Mouse (Mus musculus) cortical plate, adult 2 months (tissue): ENCODE data around the gene Ptprn. TPM values are rescaled to one million over a fixed set of nuclear protein-coding genes. Genes with fewer than 3 reads are reported as not detected.
A peak's percentile ranks its signal among the peaks of the same experiment; 100 is the strongest.

ENCODE experiments used
- H3K27ac ChIP-seq: fragments of 200-500 bp; 2 replicates; pipeline ENCODE4 v1.5.1; 2012; ENCODE audit warnings: low read length, control low read depth, inconsistent platforms; ENCODE audit not compliant: insufficient read depth
- H3K4me1 ChIP-seq: fragments of 200-500 bp; 2 replicates; pipeline ENCODE4 v1.6.1; 2011; ENCODE audit warnings: low read length; ENCODE audit not compliant: control insufficient read depth, insufficient read depth
- H3K4me3 ChIP-seq: fragments of 200-500 bp; 2 replicates; pipeline ENCODE4 v1.5.1; 2011; ENCODE audit warnings: mild to moderate bottlenecking, low read length, control low read depth; ENCODE audit not compliant: insufficient read depth
- CTCF ChIP-seq: fragments of 200-500 bp; IDR thresholded peaks from 2 replicates; pipeline ENCODE4 v1.5.1; 2011; ENCODE audit warnings: mild to moderate bottlenecking, control low read depth, low read length; ENCODE audit not compliant: insufficient read depth; ENCODE audit errors: extremely low read depth
- POLR2A ChIP-seq: fragments of 200-500 bp; IDR thresholded peaks from 2 replicates; pipeline ENCODE4 v1.6.1; 2011; ENCODE audit warnings: mild to moderate bottlenecking, low read length, control low read depth; ENCODE audit not compliant: insufficient read depth; ENCODE audit errors: extremely low read depth
- polyA plus RNA-seq: library from polyadenylated mRNA; depleted of rRNA; stranded (reverse); fragments of >200 nt; gene quantifications from 2 replicates; pipeline ENCODE4 v1.2.3, GENCODE M21; 2012; rRNA removed

The Ptprn gene
- 405 TPM in 2 replicates for polyA plus RNA-seq

GRCm38 (mm10) chr1:75264091-75264880 lies at the start of gene Ptprn:
Gene Ptprn, minus strand, starts transcription at chr1:75264502.
- TF ChIP-seq POLR2A, result no peak; the same call in 1 of the 2 replicates
- TF ChIP-seq CTCF, result no peak
- Histone ChIP-seq H3K4me3 (peak within 1 kb of the TSS; percentile 89), H3K4me1 (peaks cover 4% of the 10 kb centered on the region; the same call in 1 of the 2 replicates), H3K27ac (peak within 1 kb of the TSS; percentile 65)

- H3K27ac ChIP-seq, result no peak overlapping the region
- H3K4me1 ChIP-seq, result no peaks in the 10 kb centered on the region
- no peak overlapping the region for H3K4me3 ChIP-seq
- TF ChIP-seq POLR2A (no peak), CTCF (no peak)
Observed at GRCm38 (mm10) chr1:75311694-75312093, 47.4 kb upstream of the Ptprn start.

GRCm38 (mm10) chr1:75304662-75305061 lies 40.4 kb upstream of the Ptprn start:
- TF ChIP-seq CTCF (no peak), POLR2A (no peak)

GRCm38 (mm10) chr1:75294294-75294693 lies 30.0 kb upstream of the Ptprn start:
- Histone ChIP-seq H3K27ac (no peak overlapping the region), H3K4me1 (peaks cover 3% of the 10 kb centered on the region), H3K4me3 (no peak overlapping the region)
- no peak for TF ChIP-seq POLR2A
- no peak for TF ChIP-seq CTCF

More at GRCm38 (mm10) chr1:75304662-75305061, 40.4 kb upstream of the Ptprn start:
- no peak overlapping the region for H3K27ac ChIP-seq
- no peaks in the 10 kb centered on the region for H3K4me1 ChIP-seq
- no peak overlapping the region for H3K4me3 ChIP-seq

- H3K27ac ChIP-seq, result no peak overlapping the region
- no peak for TF ChIP-seq CTCF
- no peak for TF ChIP-seq POLR2A
- no peak overlapping the region for H3K4me3 ChIP-seq
- H3K4me1 ChIP-seq, result peaks cover 5% of the 10 kb centered on the region
Observed at GRCm38 (mm10) chr1:75293331-75293701, 29.0 kb upstream of the Ptprn start.

- no peak overlapping the region for H3K4me3 ChIP-seq
- no peak overlapping the region for H3K27ac ChIP-seq
- TF ChIP-seq CTCF (no peak), POLR2A (no peak)
- H3K4me1 ChIP-seq, result peaks cover 8% of the 10 kb centered on the region
Observed at GRCm38 (mm10) chr1:75292476-75293330, 28.4 kb upstream of the Ptprn start.

GRCm38 (mm10) chr1:75291321-75291720 lies 27.0 kb upstream of the Ptprn start:
- no peak for TF ChIP-seq CTCF
- no peak for TF ChIP-seq POLR2A
- no peak overlapping the region for H3K27ac ChIP-seq
- H3K4me3 ChIP-seq, result no peak overlapping the region
- H3K4me1 ChIP-seq, result peaks cover 8% of the 10 kb centered on the region

GRCm38 (mm10) chr1:75290582-75290981 lies 26.3 kb upstream of the Ptprn start:
- TF ChIP-seq CTCF (peak; percentile 33; the same call in 1 of the 2 replicates), POLR2A (no peak)

GRCm38 (mm10) chr1:75289888-75290431 lies 25.7 kb upstream of the Ptprn start:
- peak overlapping the region; percentile 76 for H3K27ac ChIP-seq
- no peak overlapping the region for H3K4me3 ChIP-seq
- peaks cover 6% of the 10 kb centered on the region for H3K4me1 ChIP-seq
- no peak for TF ChIP-seq POLR2A
- TF ChIP-seq CTCF, result no peak

More at GRCm38 (mm10) chr1:75290582-75290981, 26.3 kb upstream of the Ptprn start:
- H3K4me1 ChIP-seq, result peaks cover 6% of the 10 kb centered on the region
- no peak overlapping the region for H3K27ac ChIP-seq
- no peak overlapping the region for H3K4me3 ChIP-seq
